Mouse (Mus musculus) ovary, postnatal 14 days (tissue): Measurements from ENCODE around the gene Galnt10.

ENCODE experiments used
- DNase-seq: peaks from one replicate; pipeline ENCODE4 v3.0.0; 2022; ENCODE audit warnings: low spot score

The Galnt10 gene

DNA sequence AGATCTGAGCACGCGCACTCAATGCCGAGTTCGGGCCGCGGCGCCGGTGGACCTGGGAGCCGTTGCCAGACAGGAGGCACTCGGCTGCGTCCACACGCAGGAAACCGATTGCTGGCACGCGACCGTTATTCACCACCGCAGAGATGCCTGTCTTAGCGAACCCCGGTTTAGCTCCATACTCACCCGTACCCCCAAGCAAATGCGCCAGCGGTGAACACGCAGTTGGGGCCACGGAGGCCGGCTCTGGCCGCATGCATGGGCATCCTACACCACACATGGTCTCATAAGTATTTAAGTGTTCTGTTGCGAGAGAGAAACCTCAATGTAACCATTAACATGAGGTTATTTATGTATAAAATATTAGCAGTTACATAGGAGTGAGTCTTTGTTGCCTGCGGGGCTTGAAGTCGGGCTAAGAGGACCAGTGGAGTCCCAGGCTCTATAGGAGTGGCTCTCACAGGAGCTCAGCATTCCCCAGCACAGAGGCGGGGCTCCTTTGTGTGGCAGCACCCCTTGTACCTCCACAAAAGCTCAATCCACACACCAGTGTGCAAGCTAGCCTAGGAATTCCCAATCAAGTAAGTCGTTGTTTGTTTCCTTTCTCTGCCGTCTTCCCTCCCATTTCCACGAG, 182.8 kb downstream of the Galnt10 start:
- DNase-seq: no peak

DNA sequence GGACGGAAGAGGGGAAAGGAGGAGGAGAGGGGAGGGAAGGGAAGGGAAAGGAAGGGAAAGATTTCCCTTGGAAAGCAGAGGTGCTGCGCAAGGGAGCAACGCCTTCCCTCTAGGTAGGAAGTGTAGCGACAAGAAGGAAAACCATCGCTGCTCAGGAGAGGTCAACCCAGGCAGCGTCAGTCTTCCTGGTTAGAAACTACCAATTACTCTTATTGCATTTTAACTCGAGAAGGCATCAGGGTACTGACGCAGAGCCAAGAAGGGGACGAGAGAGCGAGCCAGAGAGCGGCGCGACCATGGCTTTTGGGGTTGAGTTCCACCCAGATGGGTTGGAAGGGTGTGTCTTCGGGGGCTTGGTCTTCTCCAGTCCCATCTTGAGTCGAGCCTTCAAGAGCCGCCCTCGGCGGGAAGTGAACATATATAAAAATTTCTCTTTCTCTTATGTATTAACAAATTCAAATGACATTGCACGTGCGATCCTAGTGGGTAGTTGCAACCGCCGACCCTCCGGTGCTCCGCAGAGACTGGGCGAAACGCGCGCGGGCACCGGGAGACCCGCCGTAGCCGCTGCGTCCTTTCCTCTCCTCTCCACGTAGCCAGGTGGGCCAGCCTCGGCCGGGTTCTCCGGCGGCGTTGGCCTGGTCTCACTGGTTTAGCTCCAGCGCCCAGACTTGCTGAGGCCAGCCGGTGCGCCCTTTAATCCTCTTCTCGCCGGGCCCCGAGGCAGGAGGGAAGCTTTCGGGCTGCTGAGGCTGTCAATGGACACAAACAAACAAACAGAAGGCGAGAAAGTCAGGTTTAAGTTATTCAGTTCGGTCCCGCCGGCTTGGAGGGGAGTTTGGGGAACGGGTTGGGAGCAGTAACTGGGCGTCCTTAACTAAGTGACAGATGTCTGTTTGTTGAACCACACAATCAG, 184.0 kb downstream of the Galnt10 start:
- DNase-seq: no peak

DNA sequence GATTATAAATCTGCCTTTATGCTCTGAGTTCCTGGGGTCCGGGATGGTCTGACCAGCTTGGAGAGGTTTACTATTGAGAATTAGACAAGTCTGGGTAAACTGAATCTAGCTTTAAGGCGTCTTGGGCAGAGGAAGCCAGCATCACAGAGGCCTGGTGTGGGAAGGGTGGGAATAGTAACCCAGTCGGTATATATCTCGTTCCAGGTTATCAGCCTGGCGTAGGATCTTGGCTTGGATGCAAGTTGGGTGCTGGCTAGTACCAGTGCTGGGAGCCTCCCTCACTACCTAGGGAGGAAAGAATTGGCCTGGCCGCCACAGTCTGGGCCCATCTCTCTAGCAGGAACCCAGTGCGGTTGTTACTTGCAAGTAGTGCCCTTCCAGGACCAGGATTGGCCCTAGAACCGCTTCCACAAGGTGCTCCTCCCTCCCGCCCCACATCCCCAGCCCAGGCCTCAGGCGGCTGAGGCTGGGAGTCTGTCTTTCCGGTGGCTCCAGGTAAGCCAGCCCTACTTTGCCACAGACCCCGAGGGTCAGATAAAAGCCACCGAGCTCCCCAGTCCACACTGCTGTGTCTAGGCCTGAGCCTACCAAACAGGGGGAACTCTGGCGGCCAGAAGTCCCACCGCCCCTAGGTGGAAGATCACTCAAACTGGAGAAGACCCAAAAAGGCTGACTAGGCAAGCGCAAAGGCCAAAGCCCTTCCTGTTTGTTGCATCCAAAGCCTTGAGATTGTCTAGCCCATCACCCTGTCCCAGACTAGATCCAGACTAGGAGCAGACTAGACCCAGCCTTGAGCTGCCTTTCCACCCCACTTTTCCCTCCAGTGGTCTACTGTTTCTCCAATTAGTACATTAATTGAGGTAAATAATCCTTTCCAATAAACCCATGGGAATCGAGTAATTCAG, 184.9 kb downstream of the Galnt10 start:
- no peak for DNase-seq

DNA sequence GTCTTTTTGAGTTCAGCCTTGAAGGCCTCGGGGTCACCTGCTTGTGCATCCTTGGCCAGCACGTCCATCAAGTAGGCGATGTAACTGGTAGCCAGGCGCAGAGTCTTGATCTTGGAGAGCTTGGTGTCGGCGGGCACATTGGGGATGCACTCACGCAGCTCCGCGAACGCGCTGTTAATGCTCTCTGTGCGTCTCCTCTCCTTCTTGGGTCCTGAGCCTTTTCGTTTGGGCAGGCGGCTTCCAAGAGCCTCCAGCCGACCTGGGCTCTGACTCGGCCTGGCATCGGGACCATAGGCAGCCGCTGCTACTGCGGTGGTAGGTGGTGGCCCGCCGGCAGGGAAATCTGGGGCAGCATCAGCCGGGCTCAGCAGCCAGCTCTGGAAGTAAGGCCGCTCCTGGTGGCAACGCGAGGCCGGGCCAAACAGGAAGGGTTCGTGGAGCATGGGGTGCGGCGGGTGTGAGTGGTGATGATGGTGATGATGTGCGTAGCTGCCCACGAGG, 186.1 kb downstream of the Galnt10 start:
- DNase-seq: no peak

DNA sequence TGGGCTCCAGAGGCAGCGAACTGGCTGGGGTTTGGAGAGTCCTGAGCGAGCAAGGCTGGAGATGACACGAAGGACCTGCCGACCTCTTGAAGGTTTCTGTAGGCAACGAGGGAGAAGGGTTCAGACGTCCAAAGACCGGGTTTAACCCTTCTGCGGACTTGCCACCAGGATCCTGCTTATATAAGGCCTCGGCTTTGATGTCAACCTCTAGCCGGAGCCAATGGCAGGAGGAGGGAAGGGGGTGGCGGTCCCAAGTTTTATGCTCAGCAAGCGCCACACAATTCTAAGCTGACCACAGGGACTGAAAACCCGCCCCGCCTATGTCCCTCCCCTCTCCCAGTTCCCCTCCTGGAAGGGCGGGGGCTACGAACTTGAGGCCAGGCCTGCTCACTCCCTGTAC, 186.6 kb downstream of the Galnt10 start:
- no peak for DNase-seq

DNA sequence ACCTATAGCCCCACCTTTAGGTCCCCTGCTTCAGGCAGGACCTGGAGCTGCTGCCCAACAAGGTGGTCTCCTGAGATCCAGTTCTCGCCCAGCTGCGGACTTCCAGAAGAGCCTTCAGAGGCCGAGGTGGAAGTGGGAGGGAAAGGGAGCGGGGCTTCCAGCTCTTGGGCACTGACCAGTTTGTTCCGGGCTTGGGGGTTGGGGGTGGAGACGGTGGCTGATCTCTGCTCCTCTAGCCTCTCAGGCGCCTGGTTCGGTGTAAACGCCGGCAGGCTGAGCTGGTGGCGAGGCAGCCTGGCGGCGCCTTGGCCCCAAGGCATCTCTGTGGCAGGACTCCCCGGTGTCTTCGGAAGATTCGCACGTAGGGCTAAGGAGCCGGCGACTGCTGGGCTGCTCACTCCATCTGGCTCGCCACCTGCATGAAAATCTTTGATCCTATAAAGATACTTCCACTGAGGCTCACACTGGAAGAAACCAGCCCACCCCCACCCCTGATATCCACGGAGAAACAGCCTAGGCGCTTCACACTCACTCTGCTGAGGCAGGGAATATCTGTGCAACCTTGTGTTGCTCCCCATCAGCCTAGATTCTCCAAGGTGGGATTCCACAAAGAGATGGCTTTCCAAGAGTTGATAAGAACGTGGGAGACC, 187.4 kb downstream of the Galnt10 start, which contains the start of gene Hand1:
Gene Hand1 (minus strand): TSS at position 267 of the 650 bp plus-strand sequence.
- no peak for DNase-seq

DNA sequence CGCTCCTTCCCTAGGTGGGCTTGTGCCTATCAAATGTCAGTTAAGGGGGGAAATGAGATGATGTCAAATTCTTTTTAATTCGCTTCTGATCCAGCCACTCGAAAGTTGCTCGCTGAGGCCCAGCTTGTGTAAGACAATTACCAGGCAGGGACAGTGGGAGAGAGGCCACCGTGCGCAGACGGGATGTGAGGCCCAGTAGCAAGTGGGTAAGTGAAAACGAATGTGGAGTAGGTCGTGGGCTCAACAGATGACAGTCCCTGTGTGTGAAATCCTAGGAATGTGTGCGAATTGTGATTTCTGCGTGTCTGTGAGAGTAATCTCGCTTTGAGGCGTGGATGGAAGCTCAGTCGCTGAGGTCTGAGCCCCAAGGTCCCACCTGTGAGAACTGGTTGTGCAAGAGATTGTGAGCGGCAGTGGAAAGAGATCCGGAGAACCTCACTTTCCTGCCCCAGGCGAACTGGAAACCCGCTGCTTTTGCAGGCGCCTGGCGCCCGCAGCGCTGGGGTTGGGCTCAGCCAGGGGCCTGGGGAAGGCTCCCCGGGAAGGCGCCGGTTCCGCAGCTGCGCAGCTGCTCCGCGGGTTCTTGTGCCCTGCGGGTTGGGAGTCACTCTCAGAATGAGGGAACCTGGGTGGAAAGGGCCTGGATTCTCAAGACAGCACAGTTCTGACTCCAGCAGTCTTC, 188.2 kb downstream of the Galnt10 start:
- DNase-seq: no peak

DNA sequence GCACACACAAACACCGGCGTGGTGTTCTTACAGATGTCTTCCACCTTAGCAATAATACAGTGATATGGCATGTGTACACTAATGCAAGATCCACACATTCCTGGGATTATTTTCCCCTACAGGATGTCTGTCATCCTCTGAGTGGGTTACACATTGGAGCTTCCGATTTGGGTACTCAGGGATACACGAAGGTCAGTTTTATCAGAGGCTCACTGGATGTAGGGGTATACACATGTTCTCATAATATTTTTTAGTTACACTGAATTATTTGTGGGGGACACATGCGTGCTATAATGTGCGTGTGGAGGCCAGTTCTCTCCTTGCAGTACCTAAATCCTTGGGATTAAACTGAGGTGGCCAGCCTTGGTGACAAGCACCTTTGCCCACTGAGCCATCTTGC, 188.8 kb downstream of the Galnt10 start:
- no peak for DNase-seq

DNA sequence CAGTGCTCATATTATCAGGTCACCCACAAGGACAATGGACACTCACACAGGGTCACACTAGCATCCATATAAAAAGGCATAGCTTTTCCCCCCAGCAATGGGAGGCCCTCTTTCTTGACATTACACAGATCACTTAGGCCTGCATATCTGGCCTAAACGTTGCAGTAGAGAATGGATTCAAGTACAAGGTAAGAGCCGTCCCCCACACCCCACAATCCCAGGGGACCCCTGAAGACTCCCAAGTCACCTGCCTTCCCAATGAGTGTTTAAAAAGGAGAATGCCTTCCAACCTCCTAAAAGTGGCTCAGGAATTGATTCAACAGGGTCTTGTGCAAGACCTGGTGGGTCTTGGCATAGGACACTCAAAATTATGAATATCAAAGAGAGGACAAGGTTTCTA, 190.1 kb downstream of the Galnt10 start:
- DNase-seq: no peak

DNA sequence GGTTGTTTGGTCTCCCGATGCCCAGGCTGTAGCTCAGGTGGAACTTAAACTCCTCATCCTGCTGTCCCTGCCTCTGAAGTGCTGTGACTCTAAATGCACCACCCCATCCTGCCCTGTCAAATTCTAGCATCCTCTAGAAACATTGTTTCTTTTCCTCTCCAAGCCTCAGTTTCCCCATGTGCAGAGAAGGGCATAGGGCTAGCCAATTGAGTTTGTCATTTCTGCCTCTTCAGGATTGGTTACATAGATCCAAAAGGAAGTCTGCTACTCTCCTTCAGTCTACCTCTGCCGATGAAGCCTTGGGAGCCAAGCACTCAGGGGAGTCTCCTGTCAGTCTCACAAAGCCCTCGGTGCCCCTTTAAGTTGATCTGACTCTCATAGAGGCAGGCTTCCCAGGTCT, 190.7 kb downstream of the Galnt10 start:
- no peak for DNase-seq

DNA sequence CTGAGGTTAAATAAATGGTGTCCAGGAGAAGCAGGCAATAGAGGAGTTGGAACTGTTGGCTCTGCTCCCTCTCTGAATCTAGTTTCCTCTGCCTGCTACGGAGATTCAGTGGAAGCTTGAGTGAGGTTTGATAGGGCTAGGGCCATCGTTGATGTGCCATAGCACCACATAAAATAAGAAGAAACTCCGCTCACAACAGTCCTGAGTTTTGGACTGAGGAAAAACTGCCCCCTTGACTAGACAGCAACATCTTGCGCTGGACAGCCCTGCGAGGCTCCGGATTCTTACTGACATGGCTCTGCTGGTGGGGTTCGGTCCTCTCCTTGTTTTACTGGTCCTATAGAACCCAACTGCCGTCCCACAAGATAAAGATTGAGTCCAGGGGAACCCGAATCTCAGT, 191.2 kb downstream of the Galnt10 start:
- DNase-seq: no peak
